Mouse (Mus musculus) lung, postnatal 0 days (tissue): ENCODE measurements at regions not wholly inside any gene's neighbourhood (a gene's known extent, or its start where the extent isn't known, plus 50 kb on each side); places are given as distances from the start of the nearest gene placed in this dataset.

Experiments
- ATAC-seq: fragments of 200-750 bp; cut with Nextera tagmentation; 2 replicates; pipeline ENCODE4 v1.8.0; 2017; ENCODE audit warnings: moderate library complexity
- DNase-seq: peaks from one replicate; pipeline ENCODE4 v3.0.0-alpha.2; 2016; ENCODE audit warnings: low spot score
- H3K27ac ChIP-seq: fragments of 300-500 bp; sonication (generic); 2 replicates; pipeline ENCODE4 v1.5.1; 2014; ENCODE audit warnings: antibody characterized with exemption, mild to moderate bottlenecking, low read length, mixed read lengths
- H3K27me3 ChIP-seq: fragments of 300-500 bp; sonication (generic); replicated peaks from 2 replicates; pipeline ENCODE4 v1.6.1; 2014; ENCODE audit warnings: low read length, mixed read lengths; ENCODE audit not compliant: insufficient read depth
- H3K36me3 ChIP-seq: fragments of 300-500 bp; sonication (generic); 2 replicates; pipeline ENCODE4 v1.6.1; 2014; ENCODE audit warnings: low read length, mixed read lengths; ENCODE audit not compliant: insufficient read depth
- H3K4me1 ChIP-seq: fragments of 300-500 bp; sonication (generic); 2 replicates; pipeline ENCODE4 v1.6.1; 2014; ENCODE audit warnings: antibody characterized with exemption, low read depth, low read length, mixed read lengths; ENCODE audit not compliant: insufficient read depth
- H3K4me2 ChIP-seq: fragments of 300-500 bp; sonication (generic); replicated peaks from 2 replicates; pipeline ENCODE4 v1.6.1; 2014; ENCODE audit warnings: low read depth, mild to moderate bottlenecking, low read length, moderate library complexity, mixed read lengths
- H3K4me3 ChIP-seq: fragments of 300-500 bp; sonication (generic); 2 replicates; pipeline ENCODE4 v1.5.1; 2014; ENCODE audit warnings: low read depth, low read length
- H3K9ac ChIP-seq: fragments of 300-500 bp; sonication (generic); replicated peaks from 2 replicates; pipeline ENCODE4 v1.6.1; 2014; ENCODE audit warnings: low read depth, mild to moderate bottlenecking
- H3K9me3 ChIP-seq: fragments of 300-500 bp; sonication (generic); 2 replicates; pipeline ENCODE4 v1.6.1; 2016; ENCODE audit warnings: low read length, mixed read lengths
- CTCF ChIP-seq: IDR thresholded peaks from 2 replicates; pipeline ENCODE4 v1.5.1; 2016; ENCODE audit warnings: antibody characterized with exemption, mild to moderate bottlenecking
- EP300 ChIP-seq: IDR thresholded peaks from 2 replicates; pipeline ENCODE4 v1.6.1; 2016; ENCODE audit warnings: antibody characterized with exemption, mild to moderate bottlenecking, control low read depth
- WGBS: fragments of 180-500 bp; shearing (Covaris S2); extraction: QIAGEN DNeasy Blood & Tissue Kit; methylation state at CpG from one replicate; pipeline ENCODE4 v1.1.7; 2014; 5-methylcytosine and 5-hydroxymethylcytosine counted together

DNA sequence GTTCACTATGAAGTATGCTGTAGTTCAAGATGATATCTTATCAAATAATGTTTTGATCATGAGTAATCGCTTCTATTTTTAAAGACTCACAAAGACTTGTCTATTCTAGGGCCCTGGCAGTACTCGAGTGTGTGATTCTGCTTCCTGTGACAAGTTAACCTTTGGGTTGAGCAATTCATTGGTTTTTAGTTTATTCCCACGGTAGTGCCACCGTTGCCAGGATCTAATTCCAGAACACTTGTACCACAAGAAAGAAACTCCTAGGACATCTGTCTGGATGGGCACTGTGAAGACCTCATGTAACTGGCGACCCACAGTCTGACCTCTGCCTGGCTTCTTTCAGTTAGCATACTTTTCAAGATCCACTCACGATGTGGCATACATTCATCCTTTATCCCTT, 134.7 kb upstream of the Mkln1 start:
- H3K9ac ChIP-seq, result no peak overlapping the region
- H3K9me3 ChIP-seq, result no peaks in the 10 kb centered on the region
- no peak for DNase-seq
- ATAC-seq, result no peak
- no peaks in the 10 kb centered on the region for H3K27me3 ChIP-seq
- WGBS, result 80% methylated on average over 6 of the region's 6 CpGs
- H3K36me3 ChIP-seq, result no peaks in the 10 kb centered on the region
- H3K27ac ChIP-seq, result no peak overlapping the region
- TF ChIP-seq EP300 (no peak), CTCF (no peak)
- H3K4me3 ChIP-seq, result no peak overlapping the region
- no peaks in the 10 kb centered on the region for H3K4me1 ChIP-seq
- H3K4me2 ChIP-seq, result no peak overlapping the region

DNA sequence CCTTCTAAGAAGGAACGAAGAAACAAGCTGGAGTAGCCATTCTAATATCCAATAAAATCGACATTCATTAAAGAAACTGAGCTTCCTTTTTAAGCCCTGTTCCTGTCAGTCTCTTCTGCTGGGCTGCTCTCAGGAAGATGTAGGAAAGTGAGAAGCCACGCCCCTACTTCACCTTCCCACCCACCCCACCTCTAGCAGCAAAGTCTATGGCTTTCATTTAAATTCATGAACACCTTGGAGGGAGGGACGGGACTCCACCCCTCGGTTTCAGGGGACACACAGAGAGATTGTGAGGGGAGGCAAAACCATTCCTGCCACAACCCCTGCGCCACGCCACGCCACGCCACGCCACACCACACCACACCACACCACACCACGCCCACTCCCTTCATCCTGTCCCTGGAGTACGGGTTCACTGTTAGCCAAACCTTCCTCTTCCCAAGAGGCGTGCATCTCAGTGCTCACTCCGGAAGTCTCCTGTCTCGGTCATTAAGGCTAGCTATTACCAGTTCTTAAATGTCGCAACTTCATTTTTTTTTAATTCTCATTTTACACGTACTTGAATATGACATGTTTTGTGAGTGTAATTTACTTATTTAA, 132.0 kb upstream of the Mkln1 start:
- no peaks in the 10 kb centered on the region for H3K36me3 ChIP-seq
- no peaks in the 10 kb centered on the region for H3K4me1 ChIP-seq
- ATAC-seq (no peak), DNase-seq (no peak)
- WGBS, result 57% methylated on average over 17 of the region's 17 CpGs
- no peak for TF ChIP-seq CTCF
- no peak for TF ChIP-seq EP300
- no peak overlapping the region for H3K9ac ChIP-seq
- H3K27me3 ChIP-seq, result no peaks in the 10 kb centered on the region
- no peak overlapping the region for H3K27ac ChIP-seq
- no peak overlapping the region for H3K4me3 ChIP-seq
- no peak overlapping the region for H3K4me2 ChIP-seq
- H3K9me3 ChIP-seq, result no peaks in the 10 kb centered on the region

DNA sequence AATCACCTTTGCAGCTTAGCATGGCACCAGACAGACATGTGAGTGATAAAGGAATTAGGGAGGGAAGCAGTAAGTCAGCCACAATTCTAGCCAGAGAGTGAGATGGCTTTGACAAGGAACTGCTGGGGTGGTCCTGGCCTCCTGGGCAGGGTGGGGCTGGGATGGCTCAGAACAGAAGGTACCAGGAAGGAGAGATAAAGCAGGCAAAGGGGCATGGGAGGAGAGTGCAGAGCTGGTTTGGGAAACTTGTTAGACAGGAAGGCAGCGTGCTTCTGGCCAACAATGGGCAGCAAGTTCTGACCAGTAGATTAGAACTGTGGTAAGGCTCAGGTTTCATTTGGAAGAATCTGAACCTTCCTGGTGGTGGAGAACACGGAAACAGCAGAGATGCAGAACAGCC, 130.5 kb upstream of the Mkln1 start:
- H3K27ac ChIP-seq, result no peak overlapping the region
- H3K36me3 ChIP-seq, result no peaks in the 10 kb centered on the region
- DNase-seq (no peak), ATAC-seq (no peak)
- H3K27me3 ChIP-seq, result no peaks in the 10 kb centered on the region
- no peak overlapping the region for H3K4me2 ChIP-seq
- TF ChIP-seq EP300 (no peak), CTCF (no peak)
- H3K9ac ChIP-seq, result no peak overlapping the region
- no peaks in the 10 kb centered on the region for H3K9me3 ChIP-seq
- WGBS, result 55% methylated on average over 2 of the region's 2 CpGs
- H3K4me3 ChIP-seq, result no peak overlapping the region
- H3K4me1 ChIP-seq, result no peaks in the 10 kb centered on the region

DNA sequence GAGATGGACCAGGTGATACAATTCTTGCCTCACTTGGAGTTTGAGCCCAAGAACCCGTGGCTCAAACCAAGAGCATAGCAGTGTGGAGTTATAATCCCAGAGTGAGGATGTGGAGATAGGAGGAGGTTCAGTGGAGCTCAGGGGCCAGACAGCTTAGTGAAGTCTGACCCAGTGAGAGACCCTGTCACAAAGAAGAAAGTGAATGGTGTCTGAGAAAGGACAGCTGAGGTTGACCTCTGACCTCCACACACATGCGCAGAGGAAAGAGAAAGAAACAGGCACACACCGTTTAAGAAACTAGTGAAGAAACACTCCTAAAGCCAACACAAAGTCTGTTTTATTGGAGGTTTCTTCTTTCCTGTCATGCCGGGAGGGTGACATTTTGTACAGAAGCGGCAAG, 124.7 kb upstream of the Mkln1 start:
- no peaks in the 10 kb centered on the region for H3K36me3 ChIP-seq
- H3K9me3 ChIP-seq, result no peaks in the 10 kb centered on the region
- H3K4me3 ChIP-seq, result no peak overlapping the region
- H3K4me2 ChIP-seq, result no peak overlapping the region
- 47% methylated on average over 5 of the region's 5 CpGs for WGBS
- TF ChIP-seq CTCF (no peak), EP300 (no peak)
- ATAC-seq (no peak), DNase-seq (no peak)
- no peak overlapping the region for H3K9ac ChIP-seq
- no peaks in the 10 kb centered on the region for H3K4me1 ChIP-seq
- no peak overlapping the region for H3K27ac ChIP-seq
- H3K27me3 ChIP-seq, result no peaks in the 10 kb centered on the region

DNA sequence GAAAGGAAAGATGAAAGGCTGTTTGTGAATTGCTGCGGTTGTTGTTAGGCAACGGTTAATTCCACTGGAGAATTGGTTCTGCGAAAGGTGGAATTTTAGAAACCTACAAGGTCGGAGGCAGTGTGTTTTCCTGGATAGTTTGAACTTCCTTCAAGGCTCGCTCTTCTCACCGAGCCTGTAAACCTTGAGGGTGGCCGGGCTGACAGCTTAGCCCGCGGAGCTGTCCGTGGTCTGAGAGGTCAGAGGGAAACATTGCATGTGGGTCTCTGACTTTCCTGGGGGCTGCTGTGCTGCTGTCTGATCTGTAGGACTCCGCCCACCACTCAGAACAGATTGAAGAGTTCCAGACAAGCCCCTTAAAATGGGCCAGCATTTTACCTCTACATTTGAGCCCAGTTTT, 124.3 kb upstream of the Mkln1 start:
- no peak for ATAC-seq
- no peak overlapping the region for H3K27ac ChIP-seq
- no peaks in the 10 kb centered on the region for H3K27me3 ChIP-seq
- 23% methylated on average over 11 of the region's 11 CpGs for WGBS
- no peaks in the 10 kb centered on the region for H3K4me1 ChIP-seq
- H3K4me3 ChIP-seq, result no peak overlapping the region
- no peak overlapping the region for H3K9ac ChIP-seq
- no peaks in the 10 kb centered on the region for H3K9me3 ChIP-seq
- no peak for DNase-seq
- no peaks in the 10 kb centered on the region for H3K36me3 ChIP-seq
- TF ChIP-seq CTCF, result no peak
- no peak overlapping the region for H3K4me2 ChIP-seq

DNA sequence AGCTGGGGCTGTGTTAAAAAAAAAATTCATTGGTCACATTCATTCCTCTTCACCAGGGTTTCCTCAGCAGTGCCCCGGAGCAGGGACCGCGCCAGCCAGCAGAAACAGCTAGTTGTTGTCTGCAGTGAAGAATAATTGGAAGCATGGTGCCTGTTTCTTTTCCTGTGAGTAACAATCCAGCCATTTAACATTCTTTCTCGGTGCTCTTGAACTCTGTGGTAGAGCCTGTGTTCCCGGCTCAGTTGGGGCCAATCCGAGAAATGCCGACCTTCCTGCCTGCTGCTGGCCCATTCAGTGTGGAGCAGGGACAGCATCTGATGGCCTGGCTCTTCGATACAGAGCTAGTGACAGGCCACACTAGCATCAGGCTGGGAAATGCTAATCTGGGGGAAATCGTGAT, 120.7 kb upstream of the Mkln1 start:
- TF ChIP-seq EP300 (no peak), CTCF (no peak)
- no peak for ATAC-seq
- H3K4me2 ChIP-seq, result no peak overlapping the region
- no peak overlapping the region for H3K9ac ChIP-seq
- no peak overlapping the region for H3K27ac ChIP-seq
- 57% methylated on average over 9 of the region's 9 CpGs for WGBS
- H3K9me3 ChIP-seq, result no peaks in the 10 kb centered on the region
- no peak overlapping the region for H3K4me3 ChIP-seq
- no peaks in the 10 kb centered on the region for H3K27me3 ChIP-seq
- no peaks in the 10 kb centered on the region for H3K36me3 ChIP-seq
- H3K4me1 ChIP-seq, result no peaks in the 10 kb centered on the region
- no peak for DNase-seq

DNA sequence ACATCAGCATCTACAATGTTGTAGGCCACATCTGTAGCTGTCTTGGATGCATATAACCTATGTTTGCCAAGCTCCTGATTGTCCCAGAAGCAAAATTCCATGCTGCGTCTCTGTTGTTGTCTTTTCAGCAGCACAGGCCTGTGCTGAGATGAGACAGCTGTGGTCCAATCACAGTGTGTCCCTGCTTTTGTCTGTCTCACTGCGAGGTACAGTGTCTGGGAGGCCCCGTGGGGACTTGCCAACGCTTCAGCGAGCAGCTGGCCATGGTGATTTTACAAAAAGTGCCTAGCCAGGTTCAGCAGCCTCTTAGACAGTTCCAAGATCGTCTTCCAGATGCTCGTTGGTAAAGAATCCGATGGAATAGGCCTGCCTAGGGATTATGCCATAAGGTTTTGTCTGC, 114.6 kb upstream of the Mkln1 start:
- ATAC-seq, result no peak
- DNase-seq, result no peak
- TF ChIP-seq EP300, result no peak
- no peak for TF ChIP-seq CTCF
- no peak overlapping the region for H3K27ac ChIP-seq
- H3K4me3 ChIP-seq, result no peak overlapping the region
- no peaks in the 10 kb centered on the region; the same call in 1 of the 2 replicates for H3K4me1 ChIP-seq
- no peak overlapping the region for H3K9ac ChIP-seq
- no peaks in the 10 kb centered on the region for H3K9me3 ChIP-seq
- no peaks in the 10 kb centered on the region for H3K36me3 ChIP-seq
- no peaks in the 10 kb centered on the region for H3K27me3 ChIP-seq
- WGBS, result 60% methylated on average over 8 of the region's 8 CpGs
- no peak overlapping the region for H3K4me2 ChIP-seq
